Mouse (Mus musculus): ENCODE data around the gene Ros1. TPM values are rescaled to one million over a fixed set of nuclear protein-coding genes. Genes with fewer than 3 reads are reported as not detected.

Ros1 gene
- polyA plus RNA-seq, 1 experiment, result 0.01 TPM

DNA sequence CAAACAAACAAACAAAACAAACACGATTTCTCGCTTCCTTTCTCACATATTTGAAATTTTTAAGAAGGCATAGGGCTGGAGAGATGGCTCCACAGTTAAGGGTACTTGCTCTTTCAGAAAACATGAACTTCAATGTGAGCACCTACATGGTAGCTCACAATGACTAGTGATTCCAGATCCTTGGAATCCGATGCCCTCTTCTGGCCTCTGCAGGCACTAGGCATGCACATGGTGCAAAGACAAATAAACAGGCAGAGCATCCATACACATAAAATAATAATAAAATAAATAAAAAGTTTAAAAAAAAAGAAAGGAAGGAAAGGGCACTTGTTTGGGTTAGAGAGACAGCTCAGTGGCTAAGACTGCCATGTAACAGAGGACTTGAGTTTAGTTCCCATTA lies 12.2 kb downstream of the Ros1 start:
- Histone ChIP-seq H3K79me2 (ENCODE audit: control insufficient read depth, insufficient read depth) (no peaks in the 10 kb centered on the region), H3K4me2 (ENCODE audit: low read depth) (no peak overlapping the region), H3K36me3 (ENCODE audit: control insufficient read depth, insufficient read depth) (no peaks in the 10 kb centered on the region), H3K27me3 (ENCODE audit: control insufficient read depth, insufficient read depth, insufficient read length) (no peaks in the 10 kb centered on the region), H3ac (ENCODE audit: control insufficient read depth, insufficient read length) (no peak overlapping the region), H3K4me3 (no peak overlapping the region)
- TF ChIP-seq CEBPB (IDR thresholded peaks at IDR 0.05; ENCODE audit: insufficient read depth, poor library complexity, severe bottlenecking) (no peak), POLR2A (IDR thresholded peaks at IDR 0.05; ENCODE audit: insufficient read length, low read depth) (no peak), MYOD1 (IDR thresholded peaks at IDR 0.05; ENCODE audit: control insufficient read depth in 1 of 3, insufficient read length in 2 of 3, low read depth in 2 of 3) (no peak), E2F4 (IDR thresholded peaks at IDR 0.05; ENCODE audit: insufficient read depth) (no peak), SRF (IDR thresholded peaks at IDR 0.05; ENCODE audit: control insufficient read depth, insufficient read length, low read depth) (no peak), MYOG (IDR thresholded peaks at IDR 0.05; ENCODE audit: control insufficient read depth in 1 of 3, insufficient read depth in 1 of 3, insufficient read length in 2 of 3, low read depth in 2 of 3) (no peak), POLR2AphosphoS2 (IDR thresholded peaks at IDR 0.05; ENCODE audit: insufficient read length, low read depth) (no peak), TCF3 (IDR thresholded peaks at IDR 0.05; ENCODE audit: insufficient read length, low read depth) (no peak)

DNA sequence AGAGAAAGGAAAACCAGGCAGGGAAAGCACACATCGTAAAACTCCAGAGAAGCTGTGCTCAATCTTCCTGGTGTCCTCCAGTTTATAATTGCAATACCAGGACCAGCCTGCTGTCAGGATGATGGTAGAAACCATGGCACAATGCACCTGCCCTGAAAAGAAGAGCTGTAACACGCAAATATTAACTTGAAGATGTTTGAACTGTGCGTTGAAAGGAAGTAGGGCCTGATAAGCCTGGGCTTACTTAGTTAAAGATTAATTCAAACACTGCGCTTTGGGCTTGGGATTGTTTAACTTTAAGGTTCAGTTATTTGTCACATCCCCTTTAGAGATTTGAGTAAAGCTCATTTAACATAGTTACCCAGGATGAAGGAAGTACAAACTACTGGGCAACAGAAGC lies 20.7 kb downstream of the Ros1 start:
- no peak for TF ChIP-seq POLR2A (IDR thresholded peaks at IDR 0.05; ENCODE audit: insufficient read length, low read depth)
- no peak for TF ChIP-seq USF1 (IDR thresholded peaks at IDR 0.05; ENCODE audit: low read depth)
- TF ChIP-seq SRF (IDR thresholded peaks at IDR 0.05; ENCODE audit: control insufficient read depth, insufficient read length, low read depth), result no peak
- no peak for TF ChIP-seq E2F4 (IDR thresholded peaks at IDR 0.05; ENCODE audit: insufficient read depth)
- no peak for TF ChIP-seq REST (IDR thresholded peaks at IDR 0.05; ENCODE audit: insufficient read depth, insufficient read length)
- no peak for TF ChIP-seq TCF3 (IDR thresholded peaks at IDR 0.05; ENCODE audit: insufficient read length, low read depth)
- TF ChIP-seq MYOG (IDR thresholded peaks at IDR 0.05; ENCODE audit: control insufficient read depth in 1 of 3, insufficient read depth in 1 of 3, insufficient read length in 2 of 3, low read depth in 2 of 3), result no peak
- no peak for TF ChIP-seq MAX (IDR thresholded peaks at IDR 0.05; ENCODE audit: low read depth)
- no peak for TF ChIP-seq CEBPB (IDR thresholded peaks at IDR 0.05; ENCODE audit: insufficient read depth, poor library complexity, severe bottlenecking)
- no peak for TF ChIP-seq POLR2AphosphoS2 (IDR thresholded peaks at IDR 0.05; ENCODE audit: insufficient read length, low read depth)
- TF ChIP-seq MYOD1 (IDR thresholded peaks at IDR 0.05; ENCODE audit: control insufficient read depth in 1 of 3, insufficient read length in 2 of 3, low read depth in 2 of 3), result no peak
- no peak for TF ChIP-seq TCF12 (IDR thresholded peaks at IDR 0.05; ENCODE audit: insufficient read depth, poor library complexity, severe bottlenecking)
- Histone ChIP-seq H3ac (ENCODE audit: control insufficient read depth, insufficient read length) (no peak overlapping the region), H3K4me2 (ENCODE audit: low read depth) (no peak overlapping the region), H3K36me3 (ENCODE audit: control insufficient read depth, insufficient read depth) (no peaks in the 10 kb centered on the region), H3K79me2 (ENCODE audit: control insufficient read depth, insufficient read depth) (no peaks in the 10 kb centered on the region), H3K27me3 (ENCODE audit: control insufficient read depth, insufficient read depth, insufficient read length) (no peaks in the 10 kb centered on the region), H3K4me3 (no peak overlapping the region)

DNA sequence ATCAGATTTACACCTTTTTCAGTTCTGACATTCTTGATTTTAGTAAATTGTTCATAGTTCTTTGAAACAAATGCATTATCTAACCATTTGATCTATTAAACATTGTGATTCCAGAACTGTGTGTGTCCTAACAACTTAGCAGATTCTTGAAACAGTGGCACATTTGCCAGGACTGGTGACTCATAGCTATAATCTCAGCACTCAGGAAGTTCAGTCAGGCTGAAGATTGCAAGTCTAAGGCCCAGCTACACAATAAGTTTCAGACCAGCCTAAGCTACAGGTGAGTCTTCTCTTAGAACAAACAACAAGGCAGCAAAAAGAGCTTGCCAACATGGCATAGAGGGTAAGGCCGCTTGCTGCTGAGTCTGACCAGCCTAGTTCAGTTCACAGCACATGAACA lies 24.6 kb downstream of the Ros1 start:
- no peaks in the 10 kb centered on the region for H3K36me3 ChIP-seq (ENCODE audit: control insufficient read depth, insufficient read depth)
- H3ac ChIP-seq (ENCODE audit: control insufficient read depth, insufficient read length), result no peak overlapping the region
- no peak overlapping the region for H3K4me2 ChIP-seq (ENCODE audit: low read depth)
- no peaks in the 10 kb centered on the region for H3K27me3 ChIP-seq (ENCODE audit: control insufficient read depth, insufficient read depth, insufficient read length)
- TF ChIP-seq POLR2A (IDR thresholded peaks at IDR 0.05; ENCODE audit: insufficient read length, low read depth), result no peak
- no peak for TF ChIP-seq TCF12 (IDR thresholded peaks at IDR 0.05; ENCODE audit: insufficient read depth, poor library complexity, severe bottlenecking)
- TF ChIP-seq MYOD1 (IDR thresholded peaks at IDR 0.05; ENCODE audit: control insufficient read depth in 1 of 3, insufficient read length in 2 of 3, low read depth in 2 of 3), result no peak
- no peak for TF ChIP-seq MAX (IDR thresholded peaks at IDR 0.05; ENCODE audit: low read depth)
- no peak for TF ChIP-seq TCF3 (IDR thresholded peaks at IDR 0.05; ENCODE audit: insufficient read length, low read depth)
- TF ChIP-seq CEBPB (IDR thresholded peaks at IDR 0.05; ENCODE audit: insufficient read depth, poor library complexity, severe bottlenecking), result no peak
- TF ChIP-seq POLR2AphosphoS2 (IDR thresholded peaks at IDR 0.05; ENCODE audit: insufficient read length, low read depth), result no peak
- no peak for TF ChIP-seq MYOG (IDR thresholded peaks at IDR 0.05; ENCODE audit: control insufficient read depth in 1 of 3, insufficient read depth in 1 of 3, insufficient read length in 2 of 3, low read depth in 2 of 3)
- TF ChIP-seq USF1 (IDR thresholded peaks at IDR 0.05; ENCODE audit: low read depth), result no peak
- no peak for TF ChIP-seq E2F4 (IDR thresholded peaks at IDR 0.05; ENCODE audit: insufficient read depth)
- no peak for TF ChIP-seq REST (IDR thresholded peaks at IDR 0.05; ENCODE audit: insufficient read depth, insufficient read length)
- no peak for TF ChIP-seq SRF (IDR thresholded peaks at IDR 0.05; ENCODE audit: control insufficient read depth, insufficient read length, low read depth)
- H3K79me2 ChIP-seq (ENCODE audit: control insufficient read depth, insufficient read depth), result no peaks in the 10 kb centered on the region
- H3K4me3 ChIP-seq, result no peak overlapping the region

GRCm38 (mm10) chr10:52169841-52170240 lies 25.2 kb downstream of the Ros1 start:
- Histone ChIP-seq H3K4me3 (no peak overlapping the region), H3K36me3 (ENCODE audit: control insufficient read depth, insufficient read depth) (no peaks in the 10 kb centered on the region), H3K27me3 (ENCODE audit: control insufficient read depth, insufficient read depth, insufficient read length) (no peaks in the 10 kb centered on the region), H3ac (ENCODE audit: control insufficient read depth, insufficient read length) (no peak overlapping the region), H3K79me2 (ENCODE audit: control insufficient read depth, insufficient read depth) (no peaks in the 10 kb centered on the region), H3K4me2 (ENCODE audit: low read depth) (no peak overlapping the region)
- TF ChIP-seq POLR2AphosphoS2 (IDR thresholded peaks at IDR 0.05; ENCODE audit: insufficient read length, low read depth) (no peak), MAX (IDR thresholded peaks at IDR 0.05; ENCODE audit: low read depth) (no peak), POLR2A (IDR thresholded peaks at IDR 0.05; ENCODE audit: insufficient read length, low read depth) (no peak)

DNA sequence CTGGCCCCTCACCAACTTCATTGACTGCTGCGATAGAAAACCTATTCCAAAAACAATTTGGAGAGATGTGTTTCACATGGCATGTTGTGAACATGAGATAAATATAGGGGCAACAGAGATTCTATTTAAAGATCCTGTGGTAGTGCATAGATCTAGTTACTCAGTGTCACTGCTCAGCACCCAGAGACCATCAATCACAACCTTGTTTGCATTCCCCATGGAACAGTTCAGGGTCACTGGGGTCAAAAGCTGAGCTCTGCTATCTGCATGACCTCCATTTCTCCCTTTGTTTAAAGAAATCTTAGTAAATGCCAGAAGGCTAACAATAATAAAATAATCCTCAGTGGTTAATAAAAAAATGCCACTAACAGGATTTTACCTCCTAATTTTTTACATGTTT lies 29.7 kb downstream of the Ros1 start:
- TF ChIP-seq MAX (IDR thresholded peaks at IDR 0.05; ENCODE audit: low read depth) (no peak), MYOG (IDR thresholded peaks at IDR 0.05; ENCODE audit: control insufficient read depth in 1 of 3, insufficient read depth in 1 of 3, insufficient read length in 2 of 3, low read depth in 2 of 3) (no peak), POLR2AphosphoS2 (IDR thresholded peaks at IDR 0.05; ENCODE audit: insufficient read length, low read depth) (no peak), REST (IDR thresholded peaks at IDR 0.05; ENCODE audit: insufficient read depth, insufficient read length) (no peak), MYOD1 (IDR thresholded peaks at IDR 0.05; ENCODE audit: control insufficient read depth in 1 of 3, insufficient read length in 2 of 3, low read depth in 2 of 3) (no peak), TCF12 (IDR thresholded peaks at IDR 0.05; ENCODE audit: insufficient read depth, poor library complexity, severe bottlenecking) (no peak), POLR2A (IDR thresholded peaks at IDR 0.05; ENCODE audit: insufficient read length, low read depth) (no peak), SRF (IDR thresholded peaks at IDR 0.05; ENCODE audit: control insufficient read depth, insufficient read length, low read depth) (no peak)
- no peak overlapping the region for H3ac ChIP-seq (ENCODE audit: control insufficient read depth, insufficient read length)
- no peak overlapping the region for H3K4me3 ChIP-seq
- no peaks in the 10 kb centered on the region for H3K36me3 ChIP-seq (ENCODE audit: control insufficient read depth, insufficient read depth)
- no peak overlapping the region for H3K4me2 ChIP-seq (ENCODE audit: low read depth)
- H3K79me2 ChIP-seq (ENCODE audit: control insufficient read depth, insufficient read depth), result no peaks in the 10 kb centered on the region
- H3K27me3 ChIP-seq (ENCODE audit: control insufficient read depth, insufficient read depth, insufficient read length), result no peaks in the 10 kb centered on the region

Data from myocyte (in vitro differentiated cells).